Mouse (Mus musculus): ENCODE data around the gene Sephs1. TPM values are rescaled to one million over a fixed set of nuclear protein-coding genes. Genes with fewer than 3 reads are reported as not detected.

Gene Sephs1
- polyA plus RNA-seq, 1 experiment = 15.9 TPM

DNA sequence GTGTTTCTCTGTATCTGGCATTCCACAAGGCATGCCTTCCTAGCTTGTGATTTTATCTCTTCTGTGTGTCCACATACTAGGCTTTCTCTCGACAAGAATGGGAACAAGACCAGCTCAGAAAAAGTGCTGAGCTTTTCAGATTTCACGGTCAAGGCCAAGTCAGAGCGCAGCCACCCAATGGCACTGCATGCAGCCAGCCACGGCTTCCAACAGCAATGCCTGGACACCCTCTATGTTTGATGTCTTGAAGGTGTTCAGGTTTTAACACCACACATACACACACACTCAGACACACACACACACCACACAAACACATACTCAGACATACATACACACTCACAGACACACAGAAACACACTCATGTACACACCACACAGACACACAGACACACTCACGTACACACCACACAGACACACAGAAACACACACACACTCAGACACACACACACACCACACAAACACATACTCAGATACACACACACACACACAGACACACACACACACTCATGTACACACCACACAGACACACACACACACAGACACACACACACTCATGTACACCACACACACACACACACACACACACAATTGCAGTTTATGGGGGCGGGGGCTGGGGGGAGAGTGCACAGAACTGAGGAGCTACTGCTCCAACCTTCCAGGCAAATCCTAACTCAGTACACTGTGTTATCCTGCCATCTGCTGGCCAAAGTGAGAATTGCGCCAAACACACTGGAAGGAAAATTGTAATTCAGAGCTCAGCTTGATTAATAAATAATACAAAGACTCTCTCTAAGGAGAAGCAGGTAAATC, 17.2 kb upstream of the Sephs1 start:
- Histone ChIP-seq H3K27me3 (ENCODE audit: control insufficient read depth, insufficient read depth, insufficient read length) (peaks cover 23% of the 10 kb centered on the region), H3K36me3 (ENCODE audit: control insufficient read depth, insufficient read depth) (no peaks in the 10 kb centered on the region), H3K4me3 (no peak overlapping the region), H3K4me2 (ENCODE audit: low read depth) (no peak overlapping the region), H3ac (ENCODE audit: control insufficient read depth, insufficient read length) (no peak overlapping the region), H3K79me2 (ENCODE audit: control insufficient read depth, insufficient read depth) (no peaks in the 10 kb centered on the region)
- no peak for TF ChIP-seq E2F4 (IDR thresholded peaks at IDR 0.05; ENCODE audit: insufficient read depth)
- no peak for TF ChIP-seq USF1 (IDR thresholded peaks at IDR 0.05; ENCODE audit: low read depth)
- TF ChIP-seq CEBPB (IDR thresholded peaks at IDR 0.05; ENCODE audit: insufficient read depth, poor library complexity, severe bottlenecking) = no peak
- no peak for TF ChIP-seq MAX (IDR thresholded peaks at IDR 0.05; ENCODE audit: low read depth)
- no peak for TF ChIP-seq SRF (IDR thresholded peaks at IDR 0.05; ENCODE audit: control insufficient read depth, insufficient read length, low read depth)
- TF ChIP-seq POLR2AphosphoS2 (IDR thresholded peaks at IDR 0.05; ENCODE audit: insufficient read length, low read depth) = no peak
- no peak for TF ChIP-seq TCF3 (IDR thresholded peaks at IDR 0.05; ENCODE audit: insufficient read length, low read depth)
- TF ChIP-seq TCF12 (IDR thresholded peaks at IDR 0.05; ENCODE audit: insufficient read depth, poor library complexity, severe bottlenecking) = no peak
- TF ChIP-seq MYOD1 (IDR thresholded peaks at IDR 0.05; ENCODE audit: control insufficient read depth in 1 of 3, insufficient read length in 2 of 3, low read depth in 2 of 3) = no peak
- no peak for TF ChIP-seq MYOG (IDR thresholded peaks at IDR 0.05; ENCODE audit: control insufficient read depth in 1 of 3, insufficient read depth in 1 of 3, insufficient read length in 2 of 3, low read depth in 2 of 3)
- TF ChIP-seq POLR2A (IDR thresholded peaks at IDR 0.05; ENCODE audit: insufficient read length, low read depth) = no peak
- TF ChIP-seq REST (IDR thresholded peaks at IDR 0.05; ENCODE audit: insufficient read depth, insufficient read length) = no peak

DNA sequence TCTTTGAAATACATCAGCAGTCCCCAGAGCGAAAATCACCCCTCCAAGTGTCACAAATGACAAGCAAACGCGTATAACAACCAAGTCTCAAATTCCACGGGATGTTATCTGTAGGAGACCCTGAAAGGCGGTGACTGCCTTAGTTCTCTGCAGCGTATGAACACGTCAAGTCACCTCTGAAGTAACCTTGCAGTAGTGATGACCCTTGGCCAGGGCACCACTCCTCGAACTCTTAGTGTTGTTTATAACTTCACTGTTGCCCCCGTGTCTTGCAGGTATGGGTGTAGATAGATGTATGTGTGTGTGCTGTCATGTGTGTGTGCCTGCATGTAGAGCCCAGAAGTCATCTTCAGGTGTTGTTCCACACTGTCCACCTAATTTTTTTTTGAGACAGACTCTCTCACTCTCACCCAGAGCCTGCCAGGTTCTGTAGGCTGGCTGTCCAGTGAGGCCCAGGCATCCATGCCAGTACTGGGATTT, 16.5 kb upstream of the Sephs1 start:
- TF ChIP-seq TCF12 (IDR thresholded peaks at IDR 0.05; ENCODE audit: insufficient read depth, poor library complexity, severe bottlenecking) (no peak), POLR2AphosphoS2 (IDR thresholded peaks at IDR 0.05; ENCODE audit: insufficient read length, low read depth) (no peak), E2F4 (IDR thresholded peaks at IDR 0.05; ENCODE audit: insufficient read depth) (no peak), SRF (IDR thresholded peaks at IDR 0.05; ENCODE audit: control insufficient read depth, insufficient read length, low read depth) (no peak), MYOD1 (IDR thresholded peaks at IDR 0.05; ENCODE audit: control insufficient read depth in 1 of 3, insufficient read length in 2 of 3, low read depth in 2 of 3) (no peak), CEBPB (IDR thresholded peaks at IDR 0.05; ENCODE audit: insufficient read depth, poor library complexity, severe bottlenecking) (no peak), MYOG (IDR thresholded peaks at IDR 0.05; ENCODE audit: control insufficient read depth in 1 of 3, insufficient read depth in 1 of 3, insufficient read length in 2 of 3, low read depth in 2 of 3) (no peak), USF1 (IDR thresholded peaks at IDR 0.05; ENCODE audit: low read depth) (no peak), TCF3 (IDR thresholded peaks at IDR 0.05; ENCODE audit: insufficient read length, low read depth) (no peak), MAX (IDR thresholded peaks at IDR 0.05; ENCODE audit: low read depth) (no peak), REST (IDR thresholded peaks at IDR 0.05; ENCODE audit: insufficient read depth, insufficient read length) (no peak), POLR2A (IDR thresholded peaks at IDR 0.05; ENCODE audit: insufficient read length, low read depth) (no peak)
- H3K4me3 ChIP-seq = no peak overlapping the region
- H3ac ChIP-seq (ENCODE audit: control insufficient read depth, insufficient read length) = no peak overlapping the region
- no peaks in the 10 kb centered on the region for H3K79me2 ChIP-seq (ENCODE audit: control insufficient read depth, insufficient read depth)
- H3K4me2 ChIP-seq (ENCODE audit: low read depth) = peak overlapping the region; percentile 12
- H3K36me3 ChIP-seq (ENCODE audit: control insufficient read depth, insufficient read depth) = no peaks in the 10 kb centered on the region
- peaks cover 21% of the 10 kb centered on the region for H3K27me3 ChIP-seq (ENCODE audit: control insufficient read depth, insufficient read depth, insufficient read length)

- no peaks in the 10 kb centered on the region for H3K79me2 ChIP-seq (ENCODE audit: control insufficient read depth, insufficient read depth)
- H3K36me3 ChIP-seq (ENCODE audit: control insufficient read depth, insufficient read depth) = no peaks in the 10 kb centered on the region
- H3K4me2 ChIP-seq (ENCODE audit: low read depth) = no peak overlapping the region
- no peak overlapping the region for H3K4me3 ChIP-seq
- TF ChIP-seq MAX (IDR thresholded peaks at IDR 0.05; ENCODE audit: low read depth) (no peak), CEBPB (IDR thresholded peaks at IDR 0.05; ENCODE audit: insufficient read depth, poor library complexity, severe bottlenecking) (no peak), E2F4 (IDR thresholded peaks at IDR 0.05; ENCODE audit: insufficient read depth) (no peak), REST (IDR thresholded peaks at IDR 0.05; ENCODE audit: insufficient read depth, insufficient read length) (no peak), USF1 (IDR thresholded peaks at IDR 0.05; ENCODE audit: low read depth) (no peak), TCF3 (IDR thresholded peaks at IDR 0.05; ENCODE audit: insufficient read length, low read depth) (no peak), MYOG (IDR thresholded peaks at IDR 0.05; ENCODE audit: control insufficient read depth in 1 of 3, insufficient read depth in 1 of 3, insufficient read length in 2 of 3, low read depth in 2 of 3) (no peak), POLR2A (IDR thresholded peaks at IDR 0.05; ENCODE audit: insufficient read length, low read depth) (no peak), SRF (IDR thresholded peaks at IDR 0.05; ENCODE audit: control insufficient read depth, insufficient read length, low read depth) (no peak), MYOD1 (IDR thresholded peaks at IDR 0.05; ENCODE audit: control insufficient read depth in 1 of 3, insufficient read length in 2 of 3, low read depth in 2 of 3) (no peak), POLR2AphosphoS2 (IDR thresholded peaks at IDR 0.05; ENCODE audit: insufficient read length, low read depth) (no peak), TCF12 (IDR thresholded peaks at IDR 0.05; ENCODE audit: insufficient read depth, poor library complexity, severe bottlenecking) (no peak)
- H3K27me3 ChIP-seq (ENCODE audit: control insufficient read depth, insufficient read depth, insufficient read length) = peaks cover 45% of the 10 kb centered on the region
- no peak overlapping the region for H3ac ChIP-seq (ENCODE audit: control insufficient read depth, insufficient read length)
Measured at GRCm38 (mm10) chr2:4868028-4868725, 13.2 kb upstream of the Sephs1 start.

GRCm38 (mm10) chr2:4872740-4873139, 8.6 kb upstream of the Sephs1 start:
- Histone ChIP-seq H3K36me3 (ENCODE audit: control insufficient read depth, insufficient read depth) (no peaks in the 10 kb centered on the region), H3K4me2 (ENCODE audit: low read depth) (no peak overlapping the region), H3ac (ENCODE audit: control insufficient read depth, insufficient read length) (no peak overlapping the region), H3K4me3 (no peak overlapping the region), H3K79me2 (ENCODE audit: control insufficient read depth, insufficient read depth) (no peaks in the 10 kb centered on the region), H3K27me3 (ENCODE audit: control insufficient read depth, insufficient read depth, insufficient read length) (peaks cover 49% of the 10 kb centered on the region)
- no peak for TF ChIP-seq MYOG (IDR thresholded peaks at IDR 0.05; ENCODE audit: control insufficient read depth in 1 of 3, insufficient read depth in 1 of 3, insufficient read length in 2 of 3, low read depth in 2 of 3)
- TF ChIP-seq TCF3 (IDR thresholded peaks at IDR 0.05; ENCODE audit: insufficient read length, low read depth) = no peak
- TF ChIP-seq MYOD1 (IDR thresholded peaks at IDR 0.05; ENCODE audit: control insufficient read depth in 1 of 3, insufficient read length in 2 of 3, low read depth in 2 of 3) = no peak
- no peak for TF ChIP-seq SRF (IDR thresholded peaks at IDR 0.05; ENCODE audit: control insufficient read depth, insufficient read length, low read depth)
- no peak for TF ChIP-seq POLR2A (IDR thresholded peaks at IDR 0.05; ENCODE audit: insufficient read length, low read depth)
- no peak for TF ChIP-seq POLR2AphosphoS2 (IDR thresholded peaks at IDR 0.05; ENCODE audit: insufficient read length, low read depth)
- no peak for TF ChIP-seq REST (IDR thresholded peaks at IDR 0.05; ENCODE audit: insufficient read depth, insufficient read length)
